Mouse (Mus musculus) embryonic fibroblast, embryonic 13.5 days (primary cell): ENCODE data around the gene Fbxo2.

ENCODE experiments used
- CTCF ChIP-seq: IDR thresholded peaks from 2 replicates; pipeline ENCODE4 v1.5.1; 2011; ENCODE audit warnings: mild to moderate bottlenecking, control low read depth, low read length, moderate library complexity, borderline replicate concordance; ENCODE audit not compliant: insufficient read depth
- POLR2A ChIP-seq: IDR thresholded peaks from 2 replicates; pipeline ENCODE4 v1.6.1; 2011; ENCODE audit warnings: low read depth, mild to moderate bottlenecking, control low read depth, low read length, moderate library complexity

DNA sequence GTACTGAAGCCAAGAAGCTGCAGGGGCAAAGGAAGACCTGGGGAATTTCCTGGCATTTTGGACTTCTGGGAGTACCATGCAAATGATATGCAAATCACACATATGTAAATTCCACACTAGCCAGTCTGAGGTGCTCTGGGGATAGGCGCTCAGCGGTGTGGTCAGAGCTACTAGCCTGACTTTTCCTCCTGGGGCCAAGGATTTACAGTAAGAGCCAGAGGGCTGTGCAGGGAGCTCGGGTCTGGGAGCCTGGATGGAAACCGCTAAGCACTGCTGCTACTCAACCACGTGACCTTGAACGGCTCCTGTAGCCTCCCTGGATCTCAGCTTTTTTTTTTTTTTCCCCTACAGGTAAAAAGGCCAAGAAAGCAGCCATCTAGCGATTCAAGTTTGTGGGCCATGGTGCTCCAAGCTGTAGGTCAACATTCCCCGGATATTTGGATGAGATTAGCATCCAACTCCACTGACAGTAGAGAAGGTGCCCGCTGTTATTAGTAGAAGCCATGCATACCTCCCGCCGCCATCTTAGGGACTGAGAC lies 32.4 kb downstream of the Fbxo2 start:
- TF ChIP-seq CTCF = no peak
- no peak for TF ChIP-seq POLR2A
